Mouse (Mus musculus) liver, adult 2 months (tissue): ENCODE data around the gene Fezf2. TPM values are rescaled to one million over a fixed set of nuclear protein-coding genes. Genes with fewer than 3 reads are reported as not detected.

ENCODE experiments used
- DNase-seq: peaks from one replicate; pipeline ENCODE4 v3.0.0-alpha.2; 2011; ENCODE audit warnings: low read depth, low spot score; ENCODE audit errors: extremely low read depth
- H3K27ac ChIP-seq: fragments of 200-500 bp; replicated peaks from 2 replicates; pipeline ENCODE4 v1.5.1; 2012; ENCODE audit warnings: low read depth, mild to moderate bottlenecking, control low read depth, inconsistent platforms, low read length; ENCODE audit not compliant: insufficient read depth
- H3K27me3 ChIP-seq: fragments of 200-500 bp; 2 replicates; pipeline ENCODE4 v1.6.1; 2012; ENCODE audit warnings: mild to moderate bottlenecking, moderate library complexity, low read length, inconsistent platforms; ENCODE audit not compliant: control insufficient read depth, insufficient read depth
- H3K36me3 ChIP-seq: fragments of 200-500 bp; 2 replicates; pipeline ENCODE4 v1.6.1; 2012; ENCODE audit warnings: low read length, inconsistent platforms; ENCODE audit not compliant: control insufficient read depth, insufficient read depth
- H3K4me1 ChIP-seq: fragments of 200-500 bp; 2 replicates; pipeline ENCODE4 v1.6.1; 2011; ENCODE audit warnings: low read length; ENCODE audit not compliant: control insufficient read depth, insufficient read depth
- H3K4me3 ChIP-seq: fragments of 200-500 bp; 2 replicates; pipeline ENCODE4 v1.5.1; 2011; ENCODE audit warnings: low read depth, mild to moderate bottlenecking, control low read depth, low read length, moderate library complexity; ENCODE audit not compliant: insufficient read depth
- H3K79me2 ChIP-seq: fragments of 200-500 bp; 2 replicates; pipeline ENCODE4 v1.6.1; 2012; ENCODE audit warnings: inconsistent platforms, mild to moderate bottlenecking, low read length, moderate library complexity; ENCODE audit not compliant: control insufficient read depth, insufficient read depth
- H3K9ac ChIP-seq: fragments of 200-500 bp; 2 replicates; pipeline ENCODE4 v1.6.1; 2012; ENCODE audit warnings: low read depth, mild to moderate bottlenecking, control low read depth, inconsistent platforms, low read length
- CTCF ChIP-seq: fragments of 200-500 bp; IDR thresholded peaks from 2 replicates; pipeline ENCODE4 v1.5.1; 2011; ENCODE audit warnings: low read depth, low read length, control low read depth
- POLR2A ChIP-seq: fragments of 200-500 bp; IDR thresholded peaks from 2 replicates; pipeline ENCODE4 v1.6.1; 2011; ENCODE audit warnings: low read length, control low read depth; ENCODE audit not compliant: insufficient read depth; ENCODE audit errors: extremely low read depth
- WGBS: fragments of 180-500 bp; shearing (Covaris S2); methylation state at CpG from one replicate; pipeline ENCODE4 v1.1.7; 2018; 5-methylcytosine and 5-hydroxymethylcytosine counted together
- polyA plus RNA-seq: library from polyadenylated mRNA; depleted of rRNA; stranded (reverse); fragments of >200 nt; gene quantifications from 2 replicates; pipeline ENCODE4 v1.2.3, GENCODE M21; 2012
- total RNA-seq: library from RNA; depleted of rRNA; stranded (reverse); fragments of >200 nt; gene quantifications from 2 replicates; pipeline ENCODE4 v1.2.3, GENCODE M21; 2014

Fezf2 gene
- total and polyA plus RNA-seq, 2 experiments: not detected

DNA sequence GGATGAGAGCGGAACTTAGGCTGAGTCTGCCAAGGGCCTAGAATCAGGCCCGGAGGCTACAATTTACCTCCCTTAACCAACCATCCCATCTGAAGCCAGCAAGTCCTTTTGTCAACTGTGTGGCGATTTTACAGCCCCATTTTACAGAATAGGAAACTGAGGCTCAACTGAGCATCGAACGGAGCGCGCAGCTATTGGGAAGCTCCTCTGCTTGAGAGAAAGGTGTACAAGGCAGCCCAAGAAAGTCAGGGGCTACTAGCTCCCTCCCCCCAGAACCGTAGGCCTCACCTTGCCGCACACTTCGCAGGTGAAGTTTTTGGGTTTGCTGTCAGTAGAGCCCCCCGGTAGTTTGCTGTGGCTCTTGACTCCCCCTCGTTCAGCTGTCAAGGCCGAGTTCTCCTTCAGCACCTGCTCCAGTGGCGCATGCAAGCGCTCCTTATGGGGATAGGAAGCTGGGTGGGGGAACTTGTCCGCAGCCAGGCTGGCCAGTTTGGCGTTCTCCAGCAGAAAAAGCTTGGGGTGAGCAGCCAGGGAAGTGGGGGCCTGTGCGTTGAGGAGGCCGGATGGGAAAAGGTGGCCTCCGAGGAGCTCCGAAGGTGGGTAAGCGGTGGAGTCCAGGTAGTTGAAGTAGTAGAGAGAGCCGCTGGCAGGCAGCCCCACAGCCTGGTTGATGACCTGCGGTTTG, 3.8 kb downstream of the Fezf2 start:
- no peak for DNase-seq
- Histone ChIP-seq H3K27ac (no peak overlapping the region), H3K9ac (no peak overlapping the region), H3K27me3 (peaks cover 37% of the 10 kb centered on the region), H3K4me1 (no peaks in the 10 kb centered on the region; the same call in 1 of the 2 replicates), H3K4me3 (no peak overlapping the region), H3K36me3 (no peaks in the 10 kb centered on the region), H3K79me2 (no peaks in the 10 kb centered on the region)
- no peak for TF ChIP-seq POLR2A
- no peak for TF ChIP-seq CTCF
- 6% methylated on average over 24 of the region's 24 CpGs for WGBS

DNA sequence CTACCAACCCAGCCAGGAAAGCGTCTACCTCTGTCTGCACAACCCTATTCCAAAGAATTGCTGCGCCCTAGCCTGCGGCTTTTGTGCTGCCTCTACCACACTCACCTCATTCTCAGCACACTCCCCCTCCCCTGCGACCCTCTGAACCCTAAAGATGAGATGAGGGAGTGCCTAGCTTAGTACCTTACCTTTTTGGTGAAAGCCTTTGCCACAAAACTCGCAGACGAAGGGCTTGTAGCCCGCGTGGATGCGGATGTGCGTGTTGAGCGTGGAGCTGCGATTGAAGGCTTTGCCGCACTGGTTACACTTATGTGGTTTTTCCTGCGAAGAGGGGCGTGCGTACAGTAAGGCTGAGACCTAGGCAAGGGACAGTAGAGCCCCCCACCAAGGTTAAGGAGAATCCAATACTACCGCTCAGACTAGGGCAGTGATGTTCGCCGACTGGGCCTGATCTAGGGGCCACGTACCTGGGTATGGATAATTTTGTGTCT, 4.5 kb downstream of the Fezf2 start:
- H3K9ac ChIP-seq: no peak overlapping the region
- H3K4me3 ChIP-seq: no peak overlapping the region
- no peaks in the 10 kb centered on the region for H3K36me3 ChIP-seq
- no peaks in the 10 kb centered on the region for H3K79me2 ChIP-seq
- no peak overlapping the region for H3K27ac ChIP-seq
- H3K27me3 ChIP-seq: peaks cover 36% of the 10 kb centered on the region
- no peak for TF ChIP-seq CTCF
- no peak for TF ChIP-seq POLR2A
- no peaks in the 10 kb centered on the region; the same call in 1 of the 2 replicates for H3K4me1 ChIP-seq
- 6% methylated on average over 20 of the region's 20 CpGs for WGBS
- no peak for DNase-seq

DNA sequence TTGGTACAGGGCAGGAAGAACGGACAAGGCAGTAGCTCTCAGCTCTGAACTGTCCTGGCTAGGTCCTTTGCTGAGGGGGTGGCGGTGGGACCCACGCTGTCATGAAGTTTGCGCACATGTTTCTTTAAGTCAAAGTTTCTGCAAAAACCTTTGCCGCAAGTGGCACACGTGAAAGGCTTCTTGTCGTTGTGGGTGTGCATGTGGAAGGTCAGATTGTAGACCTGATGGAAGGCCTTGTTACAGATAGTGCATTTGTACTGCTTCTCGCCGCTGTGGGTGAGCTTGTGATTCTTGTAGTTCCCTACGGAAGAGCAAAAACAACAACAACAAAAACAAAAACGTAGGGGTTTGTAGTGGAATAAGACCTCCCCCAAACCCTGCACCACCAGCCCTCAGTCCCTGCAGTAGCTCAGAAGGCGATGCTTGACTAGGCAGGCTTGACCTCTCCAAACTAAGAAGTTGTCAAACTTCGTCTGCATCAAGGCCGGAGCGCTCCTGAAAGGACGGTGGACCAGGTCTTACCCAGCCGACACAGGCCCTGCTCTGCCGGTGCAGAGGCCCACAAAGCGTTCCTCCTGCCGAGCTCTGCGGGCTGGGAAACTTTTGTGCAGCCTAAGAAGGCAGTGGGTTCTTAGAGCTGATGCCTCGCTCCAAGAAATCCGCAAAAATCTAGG, 5.4 kb downstream of the Fezf2 start:
- H3K79me2 ChIP-seq: no peaks in the 10 kb centered on the region

DNA sequence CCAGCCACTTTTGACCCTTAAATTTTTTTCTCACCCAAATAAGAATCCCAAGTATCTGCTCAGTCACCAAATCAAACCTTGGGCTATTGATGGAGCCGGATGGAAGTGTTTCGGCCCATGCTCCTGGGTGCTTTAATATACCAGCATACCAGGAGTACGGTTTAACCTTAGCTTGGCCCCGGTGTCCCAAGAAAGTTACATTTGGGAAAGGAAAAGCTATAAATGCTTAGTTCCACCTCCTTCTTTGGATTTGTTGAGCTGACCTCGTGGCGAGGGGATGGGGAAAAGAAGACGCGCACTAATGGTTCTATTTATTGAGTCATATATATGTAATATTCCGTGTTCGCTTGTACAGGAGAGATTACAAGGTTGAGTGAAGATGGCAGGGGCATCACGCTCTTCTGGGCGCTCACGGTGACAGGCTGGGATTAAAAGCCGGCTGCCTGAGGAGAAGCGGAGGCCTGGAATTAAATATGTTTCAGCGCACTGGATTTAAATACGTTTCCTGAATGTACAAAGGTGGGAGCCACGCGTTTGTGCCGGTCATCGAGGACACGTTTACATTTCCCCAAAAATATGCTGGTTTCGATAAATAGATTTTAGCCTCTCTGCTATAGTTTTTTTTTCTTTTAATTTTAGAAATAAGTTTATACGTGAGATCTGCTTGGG, 6.1 kb downstream of the Fezf2 start:
- WGBS: 6% methylated on average over 24 of the region's 24 CpGs

More for the DNA sequence above, 5.4 kb downstream of the Fezf2 start:
- TF ChIP-seq CTCF: no peak
- no peak for TF ChIP-seq POLR2A
- WGBS: 5% methylated on average over 23 of the region's 23 CpGs
- Histone ChIP-seq H3K9ac (no peak overlapping the region), H3K4me3 (no peak overlapping the region), H3K4me1 (no peaks in the 10 kb centered on the region; the same call in 1 of the 2 replicates), H3K36me3 (no peaks in the 10 kb centered on the region), H3K27me3 (peaks cover 40% of the 10 kb centered on the region), H3K27ac (no peak overlapping the region)
- no peak for DNase-seq

DNA sequence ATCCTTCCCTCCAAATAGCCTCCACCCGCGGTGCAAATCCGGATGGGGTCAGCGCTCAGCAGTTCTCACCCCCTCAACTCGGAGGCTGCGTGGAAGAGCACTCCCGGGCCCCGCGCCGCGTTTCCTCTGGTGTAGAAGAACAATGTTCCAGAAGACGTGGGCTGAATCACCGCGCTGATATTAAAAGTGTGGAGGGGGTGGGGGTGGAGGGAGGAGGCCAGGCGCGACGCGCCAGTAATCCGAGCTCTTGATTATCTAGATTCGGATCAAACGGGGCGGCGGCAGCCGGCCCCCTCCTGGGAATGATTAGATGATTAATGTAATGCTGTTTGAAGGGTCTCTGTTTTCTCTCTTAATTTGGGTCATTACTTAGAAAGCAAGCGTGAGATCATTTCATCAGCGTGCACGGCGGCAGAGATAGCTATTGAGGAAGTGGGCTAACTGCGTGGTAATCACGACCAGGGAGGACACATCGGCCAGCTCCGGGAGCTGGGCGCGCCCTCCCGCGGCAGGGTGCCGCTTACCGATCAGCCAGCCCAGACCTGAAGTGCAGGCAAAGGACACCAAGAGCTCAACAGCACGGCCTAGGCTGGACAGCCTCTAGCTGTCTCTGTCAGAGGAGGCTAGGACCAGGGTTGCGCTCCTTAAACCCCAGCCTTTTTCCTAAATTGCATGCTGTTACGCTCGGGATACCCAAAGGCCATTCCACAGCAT, 6.8 kb downstream of the Fezf2 start:
- Histone ChIP-seq H3K4me3 (no peak overlapping the region), H3K36me3 (no peaks in the 10 kb centered on the region), H3K27me3 (peaks cover 37% of the 10 kb centered on the region), H3K79me2 (no peaks in the 10 kb centered on the region), H3K9ac (no peak overlapping the region), H3K4me1 (no peaks in the 10 kb centered on the region; the same call in 1 of the 2 replicates), H3K27ac (no peak overlapping the region)
- TF ChIP-seq CTCF (0 out of 2 replicates have a peak, but pooled peaks have one; percentile 1), POLR2A (no peak)
- 1% methylated on average over 42 of the region's 42 CpGs for WGBS
- no peak for DNase-seq

More for the DNA sequence above, 6.1 kb downstream of the Fezf2 start:
- TF ChIP-seq POLR2A (no peak), CTCF (no peak)
- Histone ChIP-seq H3K27me3 (peaks cover 37% of the 10 kb centered on the region), H3K79me2 (no peaks in the 10 kb centered on the region), H3K36me3 (no peaks in the 10 kb centered on the region), H3K27ac (no peak overlapping the region), H3K9ac (no peak overlapping the region), H3K4me3 (no peak overlapping the region), H3K4me1 (no peaks in the 10 kb centered on the region; the same call in 1 of the 2 replicates)
- DNase-seq: no peak
